Mouse (Mus musculus) cerebellum, adult 2 months (tissue): ENCODE data around the gene Chrm3. TPM values are rescaled to one million over a fixed set of nuclear protein-coding genes. Genes with fewer than 3 reads are reported as not detected.

ENCODE experiments used
- DNase-seq, 2 experiments: peaks; one replicate each; pipeline ENCODE4 v3.0.0; 2021
- H3K27ac ChIP-seq: fragments of 200-500 bp; 2 replicates; pipeline ENCODE4 v1.5.1; 2012; ENCODE audit warnings: low read length, control low read depth, inconsistent platforms; ENCODE audit not compliant: insufficient read depth
- H3K27me3 ChIP-seq: fragments of 200-500 bp; 2 replicates; pipeline ENCODE4 v1.6.1; 2012; ENCODE audit warnings: inconsistent platforms, mild to moderate bottlenecking, low read length, moderate library complexity; ENCODE audit not compliant: control insufficient read depth, insufficient read depth
- H3K4me1 ChIP-seq: fragments of 200-500 bp; 2 replicates; pipeline ENCODE4 v1.6.1; 2011; ENCODE audit warnings: low read length; ENCODE audit not compliant: control insufficient read depth, insufficient read depth
- H3K4me3 ChIP-seq: fragments of 200-500 bp; replicated peaks from 2 replicates; pipeline ENCODE3; 2011; ENCODE audit warnings: mild to moderate bottlenecking, low read depth, low read length, control low read depth; ENCODE audit not compliant: insufficient read depth
- CTCF ChIP-seq: fragments of 200-500 bp; IDR thresholded peaks from 2 replicates; pipeline ENCODE4 v1.5.1; 2011; ENCODE audit warnings: low read depth, mild to moderate bottlenecking, control low read depth, low read length, moderate library complexity, borderline replicate concordance; ENCODE audit not compliant: insufficient read depth
- POLR2A ChIP-seq: fragments of 200-500 bp; IDR thresholded peaks from 2 replicates; pipeline ENCODE4 v1.6.1; 2011; ENCODE audit warnings: low read length, control low read depth, borderline replicate concordance; ENCODE audit not compliant: insufficient read depth
- WGBS: fragments of 180-500 bp; shearing (Covaris S2); methylation state at CpG from one replicate; pipeline ENCODE4 v1.1.7; 2018; 5-methylcytosine and 5-hydroxymethylcytosine counted together
- polyA plus RNA-seq: library from polyadenylated mRNA; depleted of rRNA; stranded (reverse); fragments of >200 nt; gene quantifications from 2 replicates; pipeline ENCODE4 v1.2.3, GENCODE M21; 2012

Gene Chrm3
- polyA plus RNA-seq, 1 experiment: 4.4 TPM

GRCm38 (mm10) chr13:10344362-10344761, 16.3 kb downstream of the Chrm3 start:
- DNase-seq: no peak
- Histone ChIP-seq H3K27ac (no peak overlapping the region), H3K4me1 (no peaks in the 10 kb centered on the region), H3K4me3 (no peak overlapping the region), H3K27me3 (no peaks in the 10 kb centered on the region)
- WGBS: 76% methylated on average over 5 of the region's 5 CpGs
- TF ChIP-seq CTCF (no peak), POLR2A (no peak)

GRCm38 (mm10) chr13:10335558-10335957, 25.1 kb downstream of the Chrm3 start:
- TF ChIP-seq CTCF (no peak), POLR2A (no peak)
- H3K27me3 ChIP-seq: no peaks in the 10 kb centered on the region
- H3K4me1 ChIP-seq: no peaks in the 10 kb centered on the region

GRCm38 (mm10) chr13:10332762-10333161, 27.9 kb downstream of the Chrm3 start:
- no peaks in the 10 kb centered on the region for H3K4me1 ChIP-seq
- no peak for DNase-seq
- no peak overlapping the region for H3K4me3 ChIP-seq
- TF ChIP-seq CTCF (no peak), POLR2A (no peak)
- H3K27me3 ChIP-seq: no peaks in the 10 kb centered on the region
- 95% methylated on average over 4 of the region's 4 CpGs for WGBS
- no peak overlapping the region for H3K27ac ChIP-seq

More at GRCm38 (mm10) chr13:10335558-10335957, 25.1 kb downstream of the Chrm3 start:
- DNase-seq: no peak
- no peak overlapping the region for H3K4me3 ChIP-seq
- H3K27ac ChIP-seq: no peak overlapping the region

DNA sequence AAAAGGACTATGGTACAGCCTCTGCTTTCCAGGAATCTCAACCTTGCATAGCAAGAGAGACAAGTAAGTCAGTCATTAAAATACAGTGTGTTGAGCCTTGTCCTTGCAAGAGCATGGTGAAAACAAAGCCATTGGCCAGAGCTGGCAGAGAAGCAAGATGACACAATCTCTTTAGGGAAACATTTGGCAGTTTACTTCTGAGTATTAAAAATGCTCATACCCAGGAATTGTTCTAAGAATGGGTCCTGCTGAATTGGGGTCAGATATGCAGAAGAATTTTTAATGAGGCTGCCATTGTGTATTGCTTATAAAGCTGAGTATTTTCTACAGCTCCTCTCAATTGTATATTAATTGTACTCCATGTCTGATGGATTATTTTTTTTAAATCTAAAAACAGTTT, 50.8 kb downstream of the Chrm3 start:
- no peaks in the 10 kb centered on the region for H3K4me1 ChIP-seq
- H3K27me3 ChIP-seq: no peaks in the 10 kb centered on the region
- H3K27ac ChIP-seq: no peak overlapping the region
- no peak for TF ChIP-seq CTCF
- no peak for TF ChIP-seq POLR2A
- no peak for DNase-seq
- H3K4me3 ChIP-seq: no peak overlapping the region

DNA sequence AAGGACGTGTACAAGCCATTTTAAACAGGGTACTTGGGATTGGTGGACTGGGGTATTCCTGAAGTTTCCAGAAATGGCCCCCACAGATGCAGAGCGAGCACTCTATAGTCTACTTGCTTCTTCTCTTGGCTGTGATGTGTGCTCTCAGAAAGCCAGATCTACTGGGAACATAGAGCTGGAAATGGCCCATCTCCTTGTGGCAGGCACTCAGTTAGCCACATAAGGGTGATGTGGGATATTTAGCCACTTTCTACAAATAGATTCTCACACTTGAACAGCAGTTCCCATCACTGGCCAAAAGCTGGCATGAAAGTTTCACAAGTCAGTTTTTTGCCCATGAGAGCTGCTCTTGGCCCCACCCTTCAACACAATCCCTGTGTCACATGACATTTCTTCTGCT, 65.5 kb downstream of the Chrm3 start:
- TF ChIP-seq CTCF (no peak), POLR2A (no peak)
- no peak overlapping the region for H3K4me3 ChIP-seq
- DNase-seq: no peak
- no peak overlapping the region for H3K27ac ChIP-seq
- WGBS: 79% methylated on average over 2 of the region's 2 CpGs
- no peaks in the 10 kb centered on the region for H3K27me3 ChIP-seq
- no peaks in the 10 kb centered on the region for H3K4me1 ChIP-seq

GRCm38 (mm10) chr13:10284331-10284730, 76.3 kb downstream of the Chrm3 start:
- no peak overlapping the region for H3K27ac ChIP-seq
- WGBS: 85% methylated on average over 4 of the region's 4 CpGs
- no peak overlapping the region for H3K4me3 ChIP-seq
- no peaks in the 10 kb centered on the region for H3K4me1 ChIP-seq
- no peak for DNase-seq
- H3K27me3 ChIP-seq: no peaks in the 10 kb centered on the region
- TF ChIP-seq POLR2A: no peak
- TF ChIP-seq CTCF: no peak

GRCm38 (mm10) chr13:10274907-10275306, 85.7 kb downstream of the Chrm3 start:
- Histone ChIP-seq H3K27ac (no peak overlapping the region), H3K4me1 (no peaks in the 10 kb centered on the region), H3K27me3 (no peaks in the 10 kb centered on the region), H3K4me3 (no peak overlapping the region)
- 82% methylated on average over 1 of the region's 1 CpGs for WGBS
- DNase-seq: no peak
- TF ChIP-seq POLR2A (no peak), CTCF (no peak)

DNA sequence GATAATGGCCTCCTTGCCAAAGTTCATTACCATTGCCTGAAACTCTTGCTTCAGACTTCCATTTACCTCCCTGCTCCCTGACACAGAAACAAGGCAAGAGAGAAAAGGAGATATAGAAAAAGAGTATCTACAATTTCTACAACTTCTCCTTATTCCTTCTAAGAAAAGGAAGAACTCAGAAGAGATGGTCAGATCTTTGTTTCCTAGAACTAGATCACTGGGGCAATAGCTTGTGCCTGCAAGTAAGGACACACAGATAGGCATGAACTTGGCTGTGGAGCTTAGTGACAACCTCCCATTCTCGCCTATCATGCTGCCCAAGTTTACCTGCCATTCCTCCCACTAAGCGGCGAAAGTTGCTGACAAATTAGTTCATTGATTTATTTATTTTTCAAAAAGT, 96.9 kb downstream of the Chrm3 start:
- Histone ChIP-seq H3K27ac (no peak overlapping the region), H3K27me3 (no peaks in the 10 kb centered on the region), H3K4me3 (no peak overlapping the region), H3K4me1 (no peaks in the 10 kb centered on the region)
- WGBS: 93% methylated on average over 3 of the region's 3 CpGs
- no peak for DNase-seq
- TF ChIP-seq CTCF (no peak), POLR2A (no peak)

DNA sequence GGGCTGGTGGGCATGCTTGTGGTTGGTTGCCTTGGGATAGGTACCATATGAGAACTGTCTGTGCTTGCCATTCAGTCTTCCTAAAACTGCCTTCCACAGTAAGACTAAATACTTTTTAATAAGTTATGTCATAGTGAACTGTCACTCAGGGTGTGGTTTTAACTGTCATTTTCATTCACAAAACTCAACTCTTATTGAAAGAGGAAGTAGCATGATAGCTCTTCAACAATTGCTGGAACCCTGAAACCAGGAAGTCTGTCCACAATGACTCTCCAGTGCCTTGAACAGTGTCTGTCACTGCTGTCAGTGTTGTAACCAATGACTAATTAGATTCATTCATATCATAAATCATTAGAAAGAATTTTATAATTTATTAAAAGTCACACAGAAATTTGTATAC, 107.6 kb downstream of the Chrm3 start:
- no peak overlapping the region for H3K27ac ChIP-seq
- no peaks in the 10 kb centered on the region for H3K27me3 ChIP-seq
- no peak overlapping the region for H3K4me3 ChIP-seq
- TF ChIP-seq CTCF (no peak), POLR2A (no peak)
- H3K4me1 ChIP-seq: no peaks in the 10 kb centered on the region
- DNase-seq: no peak
